Mouse (Mus musculus) embryonic facial prominence, embryonic 11.5 days (tissue): ENCODE data around the gene Amy1. TPM values are rescaled to one million over a fixed set of nuclear protein-coding genes. Genes with fewer than 3 reads are reported as not detected.
"Not testable (repeated sequence)": the region's sequence is repeated elsewhere in the genome, so short reads cannot be mapped to it uniquely, and the experiment has no call there.

Source experiments
- ATAC-seq: fragments of 200-750 bp; cut with Nextera tagmentation; replicated peaks from 2 replicates; pipeline ENCODE4 v1.8.0; 2017; ENCODE audit warnings: low read depth; ENCODE audit not compliant: insufficient number of reproducible peaks, low FRiP score, low TSS enrichment
- DNase-seq: peaks from one replicate; pipeline ENCODE4 v3.0.0-alpha.2; 2015; ENCODE audit warnings: low spot score
- H3K27ac ChIP-seq: fragments of 300-500 bp; sonication (generic); replicated peaks from 2 replicates; pipeline ENCODE4 v1.5.1; 2014; ENCODE audit warnings: mild to moderate bottlenecking, low read depth, low read length, control low read depth
- H3K27me3 ChIP-seq: fragments of 300-500 bp; sonication (generic); 2 replicates; pipeline ENCODE4 v1.6.1; 2014; ENCODE audit warnings: mild to moderate bottlenecking, low read length, moderate library complexity, mixed read lengths; ENCODE audit not compliant: control insufficient read depth, insufficient read depth
- H3K36me3 ChIP-seq: fragments of 300-500 bp; sonication (generic); replicated peaks from 2 replicates; pipeline ENCODE4 v1.6.1; 2014; ENCODE audit warnings: low read depth, mild to moderate bottlenecking, low read length, moderate library complexity, mixed read lengths; ENCODE audit not compliant: control insufficient read depth, insufficient read depth
- H3K4me1 ChIP-seq: fragments of 300-500 bp; sonication (generic); 2 replicates; pipeline ENCODE4 v1.6.1; 2014; ENCODE audit warnings: low read length, mixed read lengths; ENCODE audit not compliant: control insufficient read depth, insufficient read depth
- H3K4me2 ChIP-seq: fragments of 300-500 bp; sonication (generic); 2 replicates; pipeline ENCODE4 v1.6.1; 2014; ENCODE audit warnings: low read depth, mild to moderate bottlenecking, control low read depth, low read length, moderate library complexity
- H3K4me3 ChIP-seq: fragments of 300-500 bp; sonication (generic); 2 replicates; pipeline ENCODE4 v1.5.1; 2014; ENCODE audit warnings: low read depth, low read length, control low read depth
- H3K9ac ChIP-seq: fragments of 300-500 bp; sonication (generic); replicated peaks from 2 replicates; pipeline ENCODE4 v1.6.1; 2014; ENCODE audit warnings: mild to moderate bottlenecking, control low read depth, low read length
- H3K9me3 ChIP-seq: fragments of 300-500 bp; sonication (generic); replicated peaks from 2 replicates; pipeline ENCODE4 v1.6.1; 2016; ENCODE audit warnings: mild to moderate bottlenecking, low read length, inconsistent platforms, mixed read lengths; ENCODE audit not compliant: control insufficient read depth
- WGBS: fragments of 180-500 bp; shearing (Covaris S2); extraction: QIAGEN DNeasy Blood & Tissue Kit; methylation state at CpG from one replicate; pipeline ENCODE4 v1.1.7; 2014; 5-methylcytosine and 5-hydroxymethylcytosine counted together
- polyA plus RNA-seq: library from polyadenylated mRNA; unstranded; fragments of >200 nt; fragmentation: Nextera tagmentation; extraction: Ambion mirVana; gene quantifications from 2 replicates; pipeline ENCODE4 v1.2.1, GENCODE M21; 2014

The Amy1 gene
- polyA plus RNA-seq, 1 experiment from 2014 or later = 2.4 TPM

DNA sequence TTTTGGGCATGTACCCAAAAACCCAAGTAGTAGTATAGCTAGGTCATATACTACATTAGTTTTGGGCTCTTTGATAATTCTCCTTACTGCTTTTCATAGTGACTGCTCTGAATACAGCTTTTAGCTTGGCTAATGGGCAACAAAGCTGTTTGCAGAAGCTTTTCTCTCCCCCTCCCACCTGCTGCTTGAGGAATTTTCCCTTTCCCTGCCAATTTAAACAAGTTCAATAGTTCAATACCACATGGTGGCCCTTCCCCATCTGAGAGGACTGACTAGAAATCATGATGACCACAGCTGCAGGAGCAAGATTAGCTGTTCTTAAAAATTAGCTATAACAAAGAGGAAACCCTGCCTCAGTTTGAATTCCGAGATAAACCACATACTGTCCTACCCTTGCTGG lies 15.7 kb downstream of the Amy1 start:
- 69% methylated on average over 1 of the region's 1 CpGs for WGBS
- no peak for ATAC-seq

GRCm38 (mm10) chr3:113574578-113574977 lies 31.9 kb downstream of the Amy1 start:
- H3K4me3 ChIP-seq = no peak overlapping the region
- DNase-seq (no peak), ATAC-seq (no peak)
- no peaks in the 10 kb centered on the region for H3K4me1 ChIP-seq
- H3K27ac ChIP-seq = no peak overlapping the region
- no peaks in the 10 kb centered on the region for H3K36me3 ChIP-seq
- no peak overlapping the region for H3K9ac ChIP-seq
- H3K27me3 ChIP-seq = no peaks in the 10 kb centered on the region
- H3K4me2 ChIP-seq = no peak overlapping the region
- WGBS = 72% methylated on average over 4 of the region's 4 CpGs
- H3K9me3 ChIP-seq = no peaks in the 10 kb centered on the region

More for the DNA sequence above, 15.7 kb downstream of the Amy1 start:
- no peaks in the 10 kb centered on the region for H3K27me3 ChIP-seq
- no peak overlapping the region for H3K27ac ChIP-seq
- no peak overlapping the region for H3K9ac ChIP-seq
- H3K36me3 ChIP-seq = no peaks in the 10 kb centered on the region
- no peak overlapping the region for H3K4me2 ChIP-seq
- H3K9me3 ChIP-seq = no peaks in the 10 kb centered on the region
- no peaks in the 10 kb centered on the region for H3K4me1 ChIP-seq
- DNase-seq = no peak
- no peak overlapping the region for H3K4me3 ChIP-seq

DNA sequence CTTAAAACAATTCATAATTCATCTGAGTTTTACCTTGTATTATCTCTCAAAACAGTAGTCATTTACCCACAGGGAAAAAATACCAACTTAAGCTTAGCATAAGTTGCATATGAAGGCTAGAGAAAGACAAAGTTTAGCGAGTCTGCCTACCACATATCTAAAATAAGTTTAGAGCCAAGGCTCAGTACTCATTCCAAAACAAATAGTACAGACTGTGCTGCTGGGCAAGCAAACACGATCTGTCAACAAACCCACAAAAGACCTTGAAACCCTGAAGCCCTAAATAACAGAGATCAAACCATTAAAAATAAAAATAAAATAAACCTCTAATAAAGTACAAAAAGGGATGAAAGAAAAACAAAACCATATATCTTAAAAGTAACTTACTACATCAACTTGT lies 32.4 kb downstream of the Amy1 start:
- no peaks in the 10 kb centered on the region for H3K36me3 ChIP-seq
- no peak overlapping the region for H3K4me2 ChIP-seq
- ATAC-seq = no peak
- no peak overlapping the region for H3K9ac ChIP-seq
- H3K9me3 ChIP-seq = no peaks in the 10 kb centered on the region
- WGBS = 76% methylated on average over 2 of the region's 2 CpGs
- H3K27me3 ChIP-seq = no peaks in the 10 kb centered on the region
- no peak overlapping the region for H3K4me3 ChIP-seq
- H3K27ac ChIP-seq = no peak overlapping the region
- H3K4me1 ChIP-seq = no peaks in the 10 kb centered on the region
- DNase-seq = no peak

- 85% methylated on average over 3 of the region's 3 CpGs for WGBS
- no peak for ATAC-seq
- Histone ChIP-seq H3K36me3 (no peaks in the 10 kb centered on the region), H3K4me2 (no peak overlapping the region), H3K4me3 (no peak overlapping the region), H3K4me1 (no peaks in the 10 kb centered on the region), H3K9ac (no peak overlapping the region), H3K27me3 (no peaks in the 10 kb centered on the region), H3K9me3 (no peaks in the 10 kb centered on the region), H3K27ac (no peak overlapping the region)
- no peak for DNase-seq
Observed at GRCm38 (mm10) chr3:113572158-113572557, 34.3 kb downstream of the Amy1 start.

- no peak overlapping the region for H3K4me3 ChIP-seq
- H3K9ac ChIP-seq = no peak overlapping the region
- no peak overlapping the region for H3K4me2 ChIP-seq
- DNase-seq (no peak), ATAC-seq (no peak)
- H3K27ac ChIP-seq = no peak overlapping the region
- no peaks in the 10 kb centered on the region for H3K9me3 ChIP-seq
- H3K36me3 ChIP-seq = no peaks in the 10 kb centered on the region
- no peaks in the 10 kb centered on the region for H3K4me1 ChIP-seq
- H3K27me3 ChIP-seq = no peaks in the 10 kb centered on the region
Observed at GRCm38 (mm10) chr3:113539692-113540091, 66.8 kb downstream of the Amy1 start.

DNA sequence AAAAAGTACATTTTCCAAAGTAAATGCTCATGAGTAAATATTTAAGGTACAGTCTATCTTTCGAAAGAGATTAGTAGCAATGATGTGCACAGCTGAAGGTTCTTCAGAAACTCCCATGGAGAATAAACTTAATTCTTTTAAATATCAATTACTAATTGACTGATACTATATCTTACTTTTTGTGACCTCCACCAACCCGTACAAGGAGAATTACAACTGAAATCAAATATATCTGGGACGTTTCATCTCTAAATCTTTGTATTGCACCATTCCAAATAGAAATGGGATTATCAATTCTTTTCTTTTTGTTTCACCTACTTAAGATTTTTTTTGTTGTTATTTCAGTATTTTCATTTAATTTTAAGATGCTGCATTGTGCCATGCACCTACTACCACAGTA lies 74.2 kb downstream of the Amy1 start, which contains the start of gene Amy2a1:
Gene Amy2a1, minus strand, starts transcription at position 101 of the 400 bp plus-strand sequence.
- H3K36me3 ChIP-seq, H3K27ac ChIP-seq, H3K9ac ChIP-seq, H3K4me1 ChIP-seq, H3K4me2 ChIP-seq, H3K9me3 ChIP-seq, DNase-seq, H3K4me3 ChIP-seq, H3K27me3 ChIP-seq, ATAC-seq: not testable (repeated sequence)
- WGBS = 92% methylated on average over 3 of the region's 3 CpGs

Other genes with a start within 250 kb of the Amy1 start
- gene Amy2a1, start 74.3 kb downstream of the Amy1 start, polyA plus RNA-seq = not detected in 2 replicates
- gene Rnpc3, start 23.4 kb upstream of the Amy1 start, polyA plus RNA-seq = 48.0 and 55.1 TPM in 2 replicates